Mouse (Mus musculus): ENCODE data around the gene Tnp2.

The Tnp2 gene

GRCm38 (mm10) chr16:10768821-10769220 is 19.6 kb downstream of the Tnp2 start:
- DNase-seq (ENCODE audit: low read depth, low spot score), result no peak

GRCm38 (mm10) chr16:10767158-10767557 is 21.3 kb downstream of the Tnp2 start:
- peak; percentile 41 for DNase-seq (ENCODE audit: low read depth, low spot score)

- no peak for DNase-seq (ENCODE audit: low read depth, low spot score)
These were observed 24.1 kb downstream of the Tnp2 start for GRCm38 (mm10) chr16:10764323-10764722.

- no peak for DNase-seq (ENCODE audit: low read depth, low spot score)
These were observed 24.8 kb downstream of the Tnp2 start for GRCm38 (mm10) chr16:10763540-10764264.

GRCm38 (mm10) chr16:10762569-10763180 is 25.8 kb downstream of the Tnp2 start:
- no peak for DNase-seq (ENCODE audit: low read depth, low spot score)

GRCm38 (mm10) chr16:10761182-10761581 is 27.3 kb downstream of the Tnp2 start:
- DNase-seq (ENCODE audit: low read depth, low spot score), result no peak

- no peak for DNase-seq (ENCODE audit: low read depth, low spot score)
These were observed 32.3 kb downstream of the Tnp2 start for GRCm38 (mm10) chr16:10756168-10756567.

- DNase-seq (ENCODE audit: low read depth, low spot score), result no peak
These were observed 33.8 kb downstream of the Tnp2 start for GRCm38 (mm10) chr16:10754521-10755296.

GRCm38 (mm10) chr16:10749824-10750223 is 38.6 kb downstream of the Tnp2 start:
- DNase-seq (ENCODE audit: low read depth, low spot score), result no peak

- DNase-seq (ENCODE audit: low read depth, low spot score), result no peak
These were observed 39.2 kb downstream of the Tnp2 start for GRCm38 (mm10) chr16:10749226-10749625.

- no peak for DNase-seq (ENCODE audit: low read depth, low spot score)
These were observed 47.4 kb downstream of the Tnp2 start for GRCm38 (mm10) chr16:10741082-10741481.

GRCm38 (mm10) chr16:10739854-10740398 is 48.5 kb downstream of the Tnp2 start:
- DNase-seq (ENCODE audit: low read depth, low spot score), result no peak

- DNase-seq (ENCODE audit: low read depth, low spot score), result no peak
These were observed 49.6 kb downstream of the Tnp2 start for GRCm38 (mm10) chr16:10738866-10739265.
